Mouse (Mus musculus) neural tube, embryonic 12.5 days (tissue): Measurements from ENCODE around the gene Aar2. TPM values are rescaled to one million over a fixed set of nuclear protein-coding genes. Genes with fewer than 3 reads are reported as not detected.

Source experiments
- ATAC-seq: fragments of 200-750 bp; cut with Nextera tagmentation; 2 replicates; pipeline ENCODE4 v1.8.0; 2017; ENCODE audit warnings: low read depth, mild to moderate bottlenecking, moderate TSS enrichment, moderate library complexity; ENCODE audit not compliant: low FRiP score
- H3K27ac ChIP-seq: fragments of 300-500 bp; sonication (generic); 2 replicates; pipeline ENCODE4 v1.5.1; 2016
- H3K27me3 ChIP-seq: fragments of 300-500 bp; sonication (generic); replicated peaks from 2 replicates; pipeline ENCODE4 v1.6.1; 2016; ENCODE audit warnings: mild to moderate bottlenecking
- H3K36me3 ChIP-seq: fragments of 300-500 bp; sonication (generic); 2 replicates; pipeline ENCODE4 v1.6.1; 2016; ENCODE audit warnings: mild to moderate bottlenecking
- H3K4me1 ChIP-seq: fragments of 300-500 bp; sonication (generic); 2 replicates; pipeline ENCODE4 v1.6.1; 2016
- H3K4me2 ChIP-seq: fragments of 300-500 bp; sonication (generic); replicated peaks from 2 replicates; pipeline ENCODE4 v1.6.1; 2016; ENCODE audit warnings: mild to moderate bottlenecking
- H3K4me3 ChIP-seq: fragments of 300-500 bp; sonication (generic); 2 replicates; pipeline ENCODE4 v1.5.1; 2016
- H3K9ac ChIP-seq: fragments of 300-500 bp; sonication (generic); 2 replicates; pipeline ENCODE4 v1.6.1; 2016; ENCODE audit warnings: mild to moderate bottlenecking
- H3K9me3 ChIP-seq: fragments of 300-500 bp; sonication (generic); 2 replicates; pipeline ENCODE4 v1.6.1; 2016; ENCODE audit warnings: mild to moderate bottlenecking
- WGBS: fragments of 180-500 bp; shearing (Covaris S2); methylation state at CpG from one replicate; pipeline ENCODE4 v1.1.7; 2016; 5-methylcytosine and 5-hydroxymethylcytosine counted together
- polyA plus RNA-seq: library from polyadenylated mRNA; unstranded; fragments of >200 nt; fragmentation: Nextera tagmentation; extraction: Ambion mirVana; gene quantifications from 2 replicates; pipeline ENCODE4 v1.2.1, GENCODE M21; 2016

Aar2 gene
- polyA plus RNA-seq, 1 experiment from 2014 or later = 44.2 TPM

DNA sequence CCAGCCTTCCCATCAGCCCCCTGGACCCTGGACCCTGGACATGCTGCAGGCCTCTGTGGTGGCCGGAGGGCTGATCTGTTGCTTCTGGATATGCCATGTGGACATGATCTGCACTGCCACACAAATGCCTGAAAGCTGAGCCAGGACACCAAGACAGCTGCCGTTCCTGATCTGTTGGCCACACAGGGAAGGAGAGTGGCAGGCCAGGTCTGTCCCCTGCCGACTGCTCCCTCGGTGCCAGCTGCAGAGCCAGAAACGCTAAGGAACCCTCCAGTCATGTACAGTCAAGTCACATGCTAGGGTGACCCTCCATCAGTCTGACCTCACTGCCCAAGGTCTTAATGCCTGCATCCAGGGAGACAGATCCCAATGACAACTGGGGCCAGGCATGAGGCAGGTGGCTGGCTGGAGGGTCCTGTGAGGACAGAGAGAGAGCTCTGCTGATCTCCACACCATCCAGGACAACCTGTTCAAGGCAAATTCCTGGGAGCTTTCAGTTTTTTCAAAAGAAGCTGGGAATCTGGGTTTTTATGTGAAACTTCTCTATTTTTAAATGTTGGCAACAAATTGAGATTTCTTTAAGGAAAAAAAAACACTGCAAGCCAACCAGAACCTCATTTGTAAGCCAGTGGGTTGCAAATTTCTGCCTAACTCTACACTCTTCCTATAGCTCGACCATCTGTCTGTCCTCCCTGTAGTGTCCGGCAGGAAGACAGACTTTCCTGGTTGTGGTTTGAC, 29.6 kb downstream of the Aar2 start:
- ATAC-seq = no peak
- Histone ChIP-seq H3K4me3 (no peak overlapping the region), H3K36me3 (no peaks in the 10 kb centered on the region), H3K9ac (no peak overlapping the region), H3K27me3 (no peaks in the 10 kb centered on the region), H3K27ac (no peak overlapping the region), H3K4me1 (no peaks in the 10 kb centered on the region), H3K4me2 (no peak overlapping the region), H3K9me3 (no peaks in the 10 kb centered on the region)
- WGBS = 81% methylated on average over 7 of the region's 7 CpGs

DNA sequence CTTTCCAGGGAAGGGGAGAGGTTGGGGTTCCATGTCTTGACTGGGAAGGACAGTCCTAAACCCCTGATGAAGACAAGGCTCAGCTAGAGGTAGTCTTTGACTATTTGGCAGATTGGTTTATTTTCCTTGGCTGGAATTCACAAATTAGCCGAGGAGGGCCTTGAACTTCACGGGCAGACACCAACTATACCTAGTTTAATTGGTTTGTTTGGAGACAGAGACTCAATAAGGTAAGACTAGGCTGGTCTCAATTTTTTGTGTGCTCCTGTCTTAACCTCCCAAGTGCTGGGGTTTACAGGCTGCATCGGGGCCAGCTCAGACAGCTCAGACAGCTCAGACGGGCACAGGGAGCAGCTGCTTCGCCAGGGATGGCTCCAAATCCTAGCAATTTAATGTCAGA, 33.1 kb downstream of the Aar2 start:
- 75% methylated on average over 5 of the region's 5 CpGs for WGBS
- Histone ChIP-seq H3K27ac (no peak overlapping the region), H3K9ac (no peak overlapping the region), H3K4me1 (peaks cover 12% of the 10 kb centered on the region), H3K9me3 (no peaks in the 10 kb centered on the region), H3K4me2 (no peak overlapping the region), H3K36me3 (no peaks in the 10 kb centered on the region), H3K27me3 (no peaks in the 10 kb centered on the region), H3K4me3 (no peak overlapping the region)
- ATAC-seq = no peak

DNA sequence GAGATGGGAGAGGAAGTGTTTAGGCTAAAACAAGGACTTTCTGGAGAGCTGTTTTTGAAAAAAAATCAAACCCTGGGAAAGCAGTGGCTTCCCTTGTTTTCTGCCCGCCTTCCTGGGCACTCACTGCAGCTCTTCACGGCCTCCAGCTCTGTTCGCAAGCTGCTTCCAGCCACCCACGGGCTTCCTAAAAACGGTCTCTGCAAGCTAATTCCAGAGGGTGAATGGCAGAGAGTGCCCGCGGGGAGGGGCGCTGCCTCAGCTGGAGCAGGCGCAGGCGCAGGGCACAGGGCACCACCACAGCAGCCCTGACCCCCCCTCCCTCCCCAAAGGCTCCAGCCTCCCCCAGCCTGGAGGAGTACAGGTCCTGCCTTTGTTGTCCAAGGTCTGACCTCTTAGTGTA, 33.9 kb downstream of the Aar2 start:
- H3K9me3 ChIP-seq = no peaks in the 10 kb centered on the region
- ATAC-seq = no peak
- WGBS = 76% methylated on average over 10 of the region's 10 CpGs

DNA sequence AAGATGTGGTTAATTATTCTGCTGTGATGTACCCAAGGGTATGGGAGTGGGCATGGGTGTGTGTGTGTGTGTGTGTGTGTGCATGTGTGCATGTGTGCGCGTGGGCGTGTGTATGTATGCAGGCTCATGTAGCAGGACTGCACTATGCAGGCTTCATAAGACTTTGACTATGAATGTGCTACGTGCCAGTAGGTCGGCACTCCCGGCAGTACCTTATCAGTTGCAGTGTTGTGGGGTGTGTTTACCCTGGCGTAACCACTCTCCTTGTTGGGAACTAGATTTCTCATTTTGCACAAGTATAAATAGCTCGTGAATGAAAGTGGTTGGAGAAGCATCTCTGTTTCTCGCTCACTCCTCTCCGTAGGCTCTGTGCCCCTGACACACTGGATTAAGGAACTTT, 35.5 kb downstream of the Aar2 start:
- 93% methylated on average over 10 of the region's 10 CpGs for WGBS
- Histone ChIP-seq H3K27ac (no peak overlapping the region), H3K4me3 (no peak overlapping the region), H3K4me2 (no peak overlapping the region), H3K36me3 (no peaks in the 10 kb centered on the region), H3K9ac (no peak overlapping the region), H3K4me1 (peaks cover 12% of the 10 kb centered on the region), H3K27me3 (no peaks in the 10 kb centered on the region), H3K9me3 (no peaks in the 10 kb centered on the region)
- ATAC-seq = no peak

More for the DNA sequence above, 33.9 kb downstream of the Aar2 start:
- H3K9ac ChIP-seq = no peak overlapping the region
- no peak overlapping the region for H3K4me2 ChIP-seq
- no peak overlapping the region for H3K27ac ChIP-seq
- no peaks in the 10 kb centered on the region for H3K36me3 ChIP-seq
- H3K4me3 ChIP-seq = no peak overlapping the region
- peaks cover 12% of the 10 kb centered on the region for H3K4me1 ChIP-seq
- no peaks in the 10 kb centered on the region for H3K27me3 ChIP-seq

DNA sequence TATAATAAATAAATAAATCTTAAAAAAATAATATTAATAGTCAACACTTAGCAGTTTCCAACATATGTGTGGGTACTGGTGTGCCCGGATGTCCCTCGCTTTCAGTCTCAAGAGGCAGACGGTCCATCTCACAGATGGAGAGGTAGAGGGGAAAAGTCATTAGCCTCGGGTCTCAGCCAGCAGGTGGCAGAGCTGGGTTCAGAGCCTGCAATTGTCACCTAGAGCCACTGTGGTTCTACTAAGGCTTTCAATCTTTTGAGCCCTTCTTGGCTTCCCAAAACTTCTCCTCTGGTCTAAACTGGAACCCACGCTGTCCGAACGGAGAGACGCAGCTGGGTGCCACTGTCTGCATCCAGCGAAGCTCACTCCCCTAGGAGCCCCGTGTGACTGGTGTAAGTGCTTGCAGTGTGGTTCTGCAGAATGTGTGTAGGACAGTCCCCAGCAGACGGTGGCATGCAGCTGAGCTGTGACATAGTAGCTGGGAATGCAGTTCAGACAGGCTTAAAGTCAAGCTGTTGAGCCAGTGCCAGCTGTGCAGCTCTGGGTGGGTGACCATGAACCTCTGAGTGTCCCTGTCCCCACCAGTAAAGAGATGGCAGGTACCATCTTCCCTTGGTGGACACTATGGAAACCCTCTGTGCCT, 36.9 kb downstream of the Aar2 start:
- H3K9ac ChIP-seq = no peak overlapping the region
- peaks cover 12% of the 10 kb centered on the region for H3K4me1 ChIP-seq
- no peak overlapping the region for H3K27ac ChIP-seq
- 66% methylated on average over 11 of the region's 11 CpGs for whole genome bisulfite sequencing
- H3K4me3 ChIP-seq = no peak overlapping the region
- peak overlapping the region; percentile 42; the same call in 1 of the 2 replicates for H3K4me2 ChIP-seq
- no peaks in the 10 kb centered on the region for H3K36me3 ChIP-seq
- H3K27me3 ChIP-seq = no peaks in the 10 kb centered on the region
- no peak for ATAC-seq
- no peaks in the 10 kb centered on the region for H3K9me3 ChIP-seq

DNA sequence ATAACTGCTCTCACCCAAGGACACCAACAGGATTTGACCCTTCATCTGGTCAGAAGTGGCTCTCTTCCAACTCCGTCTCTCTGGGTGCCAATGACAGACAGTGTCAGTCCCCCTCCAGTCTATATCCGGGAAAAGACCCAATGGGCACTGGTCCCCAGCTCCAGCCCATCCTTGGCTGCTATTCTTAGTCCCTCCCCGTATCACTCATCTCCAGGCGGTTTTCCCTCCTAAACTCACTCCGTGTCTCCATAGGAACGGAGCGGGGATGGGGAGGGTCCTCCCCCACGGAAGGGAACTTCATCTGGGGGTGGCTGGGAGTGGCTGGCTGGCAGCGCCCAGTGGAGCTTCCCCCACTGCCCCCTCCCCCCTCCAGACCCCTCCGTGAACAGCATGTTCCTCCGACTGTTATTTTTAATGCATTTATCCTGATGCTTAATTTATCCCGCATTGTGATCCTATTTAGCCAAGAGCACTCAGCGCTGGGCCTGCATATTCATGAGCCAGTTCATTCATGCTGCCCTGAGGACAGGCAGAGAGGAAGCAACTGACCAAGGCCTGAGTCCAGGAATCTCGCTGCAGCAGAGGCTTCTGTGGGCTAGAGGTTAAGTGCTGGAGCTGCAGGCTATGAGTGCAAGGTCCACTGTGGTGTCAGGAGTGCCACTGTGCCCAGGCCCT, 37.5 kb downstream of the Aar2 start:
- WGBS = 32% methylated on average over 14 of the region's 14 CpGs
- 0 out of 2 replicates have a peak overlapping the region, but pooled peaks have one; percentile 13 for H3K9ac ChIP-seq
- 0 out of 2 replicates have a peak, but pooled peaks have one; percentile 21 for ATAC-seq

DNA sequence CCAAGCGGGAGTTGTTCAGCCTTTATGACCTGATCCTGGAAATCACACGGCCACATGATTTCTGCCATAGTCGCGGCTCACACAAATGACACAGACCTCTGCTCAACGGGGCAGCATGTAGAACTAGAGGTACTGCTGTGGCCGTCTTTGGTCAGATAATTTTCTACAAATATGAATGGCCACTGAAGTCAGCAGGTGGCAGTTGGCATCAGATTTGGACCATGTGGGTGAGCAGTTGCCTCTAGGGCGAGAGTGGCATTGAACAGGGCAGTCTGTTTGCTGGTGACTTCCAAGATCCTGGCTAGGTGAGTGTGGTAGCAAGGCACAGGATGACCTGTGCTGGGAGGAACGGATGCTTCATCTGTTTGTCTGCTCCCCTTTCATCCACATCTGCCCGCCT, 42.1 kb downstream of the Aar2 start:
- Histone ChIP-seq H3K36me3 (no peaks in the 10 kb centered on the region), H3K4me3 (no peak overlapping the region), H3K27ac (no peak overlapping the region), H3K27me3 (no peaks in the 10 kb centered on the region), H3K4me2 (no peak overlapping the region), H3K9ac (no peak overlapping the region), H3K9me3 (no peaks in the 10 kb centered on the region), H3K4me1 (peaks cover 10% of the 10 kb centered on the region)
- WGBS = 89% methylated on average over 9 of the region's 9 CpGs
- ATAC-seq = no peak

More for the DNA sequence above, 37.5 kb downstream of the Aar2 start:
- H3K4me1 ChIP-seq = peaks cover 12% of the 10 kb centered on the region
- no peaks in the 10 kb centered on the region for H3K36me3 ChIP-seq
- no peaks in the 10 kb centered on the region for H3K9me3 ChIP-seq
- no peaks in the 10 kb centered on the region for H3K27me3 ChIP-seq
- H3K4me3 ChIP-seq = no peak overlapping the region
- no peak overlapping the region for H3K27ac ChIP-seq
- peak overlapping the region; percentile 42 for H3K4me2 ChIP-seq

DNA sequence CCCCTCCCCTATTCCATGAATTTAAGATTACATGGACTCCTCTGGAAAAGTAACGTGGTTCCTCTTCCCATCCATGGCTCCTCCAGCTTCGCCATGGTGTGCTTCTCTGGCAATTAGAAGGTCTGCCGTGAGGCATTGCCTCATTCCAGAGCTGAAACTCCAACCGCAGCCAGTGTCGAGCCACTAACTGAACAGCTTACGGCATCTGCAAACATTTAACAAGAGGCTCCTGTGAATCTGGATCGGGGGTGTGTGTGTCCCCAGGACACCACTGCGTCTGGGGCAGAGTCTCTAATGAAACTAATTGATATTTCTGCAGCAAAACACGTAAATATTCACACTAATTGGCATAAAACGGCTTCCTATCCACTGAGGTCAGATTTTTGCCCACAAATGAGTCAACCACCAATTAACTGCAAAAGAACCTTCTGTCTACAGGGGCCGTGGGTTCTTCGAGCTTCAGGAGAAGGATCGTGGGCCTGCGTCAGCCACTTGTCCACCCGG, 47.7 kb downstream of the Aar2 start:
- H3K9me3 ChIP-seq = no peaks in the 10 kb centered on the region
- H3K36me3 ChIP-seq = no peaks in the 10 kb centered on the region
- H3K4me1 ChIP-seq = no peaks in the 10 kb centered on the region
- no peak overlapping the region for H3K9ac ChIP-seq
- ATAC-seq = no peak
- H3K4me2 ChIP-seq = no peak overlapping the region
- no peak overlapping the region for H3K27ac ChIP-seq
- no peak overlapping the region for H3K4me3 ChIP-seq
- whole genome bisulfite sequencing = 80% methylated on average over 15 of the region's 15 CpGs
- no peaks in the 10 kb centered on the region for H3K27me3 ChIP-seq

DNA sequence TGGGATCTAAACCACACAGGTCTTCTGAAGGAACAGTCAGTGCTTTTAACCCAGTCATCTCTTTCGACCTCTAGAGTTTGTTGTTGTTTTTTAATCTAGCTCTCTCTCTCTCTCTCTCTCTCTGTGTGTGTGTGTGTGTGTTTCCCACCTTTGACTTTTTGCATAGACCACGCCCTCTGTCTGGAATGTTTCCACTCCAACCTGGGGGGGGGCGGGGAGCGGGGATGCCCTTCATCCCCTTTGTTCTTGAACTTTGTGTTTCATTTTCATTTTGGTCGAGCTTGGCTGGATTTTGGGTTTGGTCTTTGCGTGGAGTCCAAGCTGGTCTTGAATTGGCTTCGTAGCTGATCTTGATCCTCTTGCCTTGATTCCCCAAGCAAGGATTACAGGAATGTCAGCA, 55.2 kb downstream of the Aar2 start:
- Histone ChIP-seq H3K27me3 (no peaks in the 10 kb centered on the region), H3K36me3 (no peaks in the 10 kb centered on the region), H3K4me1 (no peaks in the 10 kb centered on the region), H3K27ac (no peak overlapping the region), H3K4me2 (no peak overlapping the region), H3K4me3 (no peak overlapping the region), H3K9me3 (no peaks in the 10 kb centered on the region), H3K9ac (no peak overlapping the region)
- WGBS = 89% methylated on average over 7 of the region's 7 CpGs
- no peak for ATAC-seq

DNA sequence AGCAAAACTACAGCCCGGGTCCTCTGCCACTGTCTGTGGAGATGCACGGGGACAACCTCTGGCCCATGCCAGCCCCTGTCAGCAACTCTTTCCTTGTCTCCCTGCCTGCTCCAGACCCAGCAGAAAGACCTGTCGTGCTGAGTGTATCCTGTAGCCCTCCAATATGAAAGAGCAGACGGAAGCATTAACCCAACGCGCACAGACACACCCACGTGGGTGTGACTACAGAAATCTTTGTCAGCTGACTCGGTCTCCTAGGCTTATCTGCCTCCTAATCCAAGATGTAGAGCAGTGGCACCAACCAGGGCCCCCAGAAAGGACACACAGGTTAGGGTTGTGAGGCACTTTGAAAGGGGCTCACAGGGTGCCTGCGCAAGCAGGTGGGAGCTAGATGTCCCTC, 56.3 kb downstream of the Aar2 start:
- Histone ChIP-seq H3K4me2 (no peak overlapping the region), H3K27me3 (no peaks in the 10 kb centered on the region), H3K36me3 (no peaks in the 10 kb centered on the region), H3K27ac (no peak overlapping the region), H3K4me3 (no peak overlapping the region), H3K4me1 (no peaks in the 10 kb centered on the region), H3K9ac (no peak overlapping the region), H3K9me3 (no peaks in the 10 kb centered on the region)
- WGBS = 87% methylated on average over 9 of the region's 9 CpGs
- ATAC-seq = no peak

DNA sequence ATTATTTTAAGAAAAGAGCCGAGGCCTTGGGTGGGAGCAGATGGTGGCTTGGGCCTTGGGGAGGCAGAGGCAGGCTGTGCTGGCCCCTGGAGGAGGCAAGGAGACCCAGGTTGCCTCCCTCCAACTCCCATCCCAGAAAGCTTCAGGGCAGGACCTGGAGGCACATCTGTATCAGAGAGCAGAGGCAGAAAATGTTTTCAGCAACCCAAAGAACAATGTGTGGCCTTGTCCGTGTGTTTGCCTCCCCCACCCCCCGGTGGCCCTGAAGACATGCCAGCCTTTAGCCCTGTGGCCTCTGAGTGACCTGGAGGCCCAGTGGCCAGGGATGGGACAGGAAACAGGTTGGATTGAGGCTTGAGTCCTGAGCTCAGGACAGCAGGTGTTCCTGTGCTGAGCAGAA, 57.8 kb downstream of the Aar2 start:
- Histone ChIP-seq H3K27me3 (no peaks in the 10 kb centered on the region), H3K4me3 (no peak overlapping the region)
- ATAC-seq = no peak

DNA sequence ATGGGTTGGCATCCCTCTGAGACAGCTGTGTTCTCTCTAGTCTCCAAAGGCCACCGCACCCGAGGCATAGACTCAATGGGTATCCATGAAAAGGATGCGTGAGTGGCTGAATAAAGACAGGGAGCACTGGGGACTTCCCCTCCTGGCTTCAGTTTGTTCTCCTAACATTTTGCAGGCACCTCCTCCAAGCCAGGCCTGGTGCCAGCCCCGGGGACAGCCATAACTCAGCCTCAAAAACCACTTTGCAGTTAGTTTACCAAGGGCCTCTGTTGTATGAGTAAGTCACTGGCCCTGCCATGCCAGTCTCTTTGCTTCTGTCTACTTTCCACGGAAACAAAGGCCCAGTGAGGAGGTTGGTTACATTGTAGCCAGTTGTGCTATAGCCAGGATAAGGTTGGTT, 58.6 kb downstream of the Aar2 start:
- Histone ChIP-seq H3K36me3 (no peaks in the 10 kb centered on the region), H3K9me3 (no peaks in the 10 kb centered on the region), H3K27ac (no peak overlapping the region), H3K9ac (no peak overlapping the region), H3K4me3 (no peak overlapping the region), H3K27me3 (no peaks in the 10 kb centered on the region), H3K4me1 (no peaks in the 10 kb centered on the region), H3K4me2 (no peak overlapping the region)
- ATAC-seq = no peak
- WGBS = 84% methylated on average over 5 of the region's 5 CpGs

More for the DNA sequence above, 57.8 kb downstream of the Aar2 start:
- Histone ChIP-seq H3K27ac (no peak overlapping the region), H3K4me2 (no peak overlapping the region), H3K9me3 (no peaks in the 10 kb centered on the region), H3K9ac (no peak overlapping the region), H3K36me3 (no peaks in the 10 kb centered on the region), H3K4me1 (no peaks in the 10 kb centered on the region)
- 59% methylated on average over 3 of the region's 3 CpGs for WGBS
